Mouse (Mus musculus) cerebellum, adult 2 months (tissue): ENCODE measurements around the gene Wdr59.

Source experiments
- CTCF ChIP-seq: fragments of 200-500 bp; IDR thresholded peaks from 2 replicates; pipeline ENCODE4 v1.5.1; 2011; ENCODE audit warnings: low read depth, mild to moderate bottlenecking, control low read depth, low read length, moderate library complexity, borderline replicate concordance; ENCODE audit not compliant: insufficient read depth
- POLR2A ChIP-seq: fragments of 200-500 bp; IDR thresholded peaks from 2 replicates; pipeline ENCODE4 v1.6.1; 2011; ENCODE audit warnings: low read length, control low read depth, borderline replicate concordance; ENCODE audit not compliant: insufficient read depth

DNA sequence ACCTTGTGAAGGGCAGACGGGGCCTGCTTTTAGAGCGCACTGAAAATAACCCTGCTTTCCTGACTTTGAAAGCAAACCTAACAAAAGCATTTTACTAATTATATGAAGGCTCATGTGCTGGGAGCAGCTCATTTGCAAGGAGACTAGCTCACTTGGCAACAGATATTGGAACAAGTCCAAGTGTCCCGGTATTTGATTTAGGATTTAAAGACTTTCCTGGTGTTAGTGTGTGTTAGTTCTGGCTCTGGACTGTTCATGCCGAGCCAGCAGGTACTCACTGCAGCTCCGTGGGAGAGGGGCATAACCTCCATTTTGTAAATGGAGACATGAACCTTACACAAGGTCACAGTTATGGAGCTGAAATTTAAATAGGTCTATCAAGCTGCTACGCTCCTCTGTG lies 52.9 kb downstream of the Wdr59 start:
- no peak for TF ChIP-seq CTCF
- TF ChIP-seq POLR2A, result no peak
